Mouse (Mus musculus): Measurements from ENCODE around the gene Hivep2.
A peak's percentile ranks its signal among the peaks of the same experiment; 100 is the strongest.

Gene Hivep2

GRCm38 (mm10) chr10:14081824-14082223 lies 115.9 kb downstream of the Hivep2 start:
- DNase-seq (ENCODE audit: low read depth, low spot score) = peak; percentile 69

GRCm38 (mm10) chr10:14082275-14082674 lies 116.4 kb downstream of the Hivep2 start:
- no peak for DNase-seq (ENCODE audit: low read depth, low spot score)

- no peak for DNase-seq (ENCODE audit: low read depth, low spot score)
These were observed 119.4 kb downstream of the Hivep2 start for GRCm38 (mm10) chr10:14085241-14085659.

DNA sequence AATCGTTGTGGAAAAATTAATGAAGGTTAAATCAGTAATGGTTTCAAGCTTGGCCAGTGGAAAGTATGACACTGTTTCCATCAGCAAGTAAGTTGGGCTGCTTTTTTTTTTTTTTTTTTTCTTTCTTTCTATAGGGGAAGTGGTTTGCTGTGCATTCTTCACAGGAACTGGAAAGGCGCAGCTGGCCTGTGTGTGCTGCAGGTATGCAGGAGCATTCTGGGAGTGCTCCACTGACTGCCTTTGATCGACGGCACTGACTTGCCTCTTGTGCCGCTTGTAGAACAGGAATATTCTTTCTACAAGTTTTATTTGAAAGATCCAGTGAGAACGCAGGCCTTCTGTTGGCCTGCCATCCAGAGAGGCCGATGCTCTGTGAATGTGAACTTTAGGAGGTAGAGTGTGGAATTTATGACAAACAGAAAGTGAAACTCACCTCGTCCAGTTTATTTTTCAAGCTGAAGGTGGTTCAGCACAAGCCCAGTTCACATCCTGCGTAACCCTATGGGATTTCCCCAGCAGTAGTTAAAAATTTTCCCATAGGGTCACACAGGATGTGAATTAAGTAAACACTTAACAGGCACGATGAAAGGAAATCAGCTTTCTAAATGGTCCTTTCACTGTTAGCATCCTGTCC lies 120.1 kb downstream of the Hivep2 start:
- no peak for DNase-seq (ENCODE audit: low read depth, low spot score)

- no peak for DNase-seq (ENCODE audit: low read depth, low spot score)
These were observed 121.4 kb downstream of the Hivep2 start for GRCm38 (mm10) chr10:14087316-14087715.

DNA sequence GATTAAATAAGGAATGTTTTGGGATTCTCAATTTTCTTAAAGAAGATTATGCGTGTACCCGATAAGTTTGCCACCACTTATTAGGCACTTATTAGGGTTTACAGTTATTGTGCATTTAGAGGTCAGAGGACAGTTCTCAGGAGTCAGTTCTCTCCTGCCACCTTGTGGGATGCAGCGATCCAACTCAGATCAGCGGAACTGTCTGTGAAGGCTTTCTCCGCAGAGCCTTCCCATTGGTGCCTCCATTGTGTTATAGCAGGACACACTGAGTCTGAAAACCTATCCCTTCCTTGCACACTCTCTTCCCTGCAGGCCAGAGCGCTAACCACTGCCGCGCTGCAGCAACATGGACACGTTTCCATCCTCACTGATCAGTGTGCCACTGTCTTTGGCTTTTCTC lies 123.6 kb downstream of the Hivep2 start:
- DNase-seq (ENCODE audit: low read depth, low spot score) = peak; percentile 51

DNA sequence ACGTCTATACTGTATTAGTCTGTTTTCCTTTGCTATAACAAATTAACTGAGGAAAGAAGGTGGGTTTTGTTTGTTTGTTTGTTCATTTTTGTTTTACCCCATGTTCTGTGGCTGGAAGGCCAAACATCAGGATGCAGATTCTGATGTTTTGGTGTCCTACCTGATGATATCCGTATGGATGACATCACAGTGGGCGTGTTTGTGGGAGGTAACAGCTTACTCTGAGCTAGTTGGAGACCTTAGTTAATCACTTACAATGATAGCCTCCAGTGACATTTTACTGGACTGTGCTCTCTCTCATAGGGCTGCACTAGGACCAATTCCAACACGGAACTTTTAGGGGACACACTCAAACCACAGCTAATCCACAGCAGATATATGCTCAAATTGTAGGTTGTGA lies 128.2 kb downstream of the Hivep2 start:
- DNase-seq (ENCODE audit: low read depth, low spot score) = no peak

DNA sequence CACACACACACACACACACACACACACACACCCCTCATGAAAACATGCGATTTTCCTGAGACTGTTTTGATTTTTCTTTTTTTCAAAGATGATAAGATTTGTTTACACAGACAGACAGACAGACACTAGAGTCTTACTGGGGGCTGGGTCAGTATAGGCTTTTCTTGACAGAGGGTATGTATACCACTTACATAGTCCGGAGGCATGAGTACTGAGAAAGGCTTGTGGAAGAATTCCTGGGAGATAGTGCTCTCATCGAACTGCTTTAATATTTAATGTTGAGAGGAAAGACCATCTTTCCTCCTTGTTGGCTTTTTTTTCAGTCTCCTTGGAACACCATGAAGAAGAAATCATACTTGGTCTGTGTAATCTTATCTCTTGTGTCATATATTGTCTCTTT lies 130.2 kb downstream of the Hivep2 start:
- DNase-seq (ENCODE audit: low read depth, low spot score) = no peak

GRCm38 (mm10) chr10:14099182-14099581 lies 133.3 kb downstream of the Hivep2 start:
- no peak for DNase-seq (ENCODE audit: low read depth, low spot score)

DNA sequence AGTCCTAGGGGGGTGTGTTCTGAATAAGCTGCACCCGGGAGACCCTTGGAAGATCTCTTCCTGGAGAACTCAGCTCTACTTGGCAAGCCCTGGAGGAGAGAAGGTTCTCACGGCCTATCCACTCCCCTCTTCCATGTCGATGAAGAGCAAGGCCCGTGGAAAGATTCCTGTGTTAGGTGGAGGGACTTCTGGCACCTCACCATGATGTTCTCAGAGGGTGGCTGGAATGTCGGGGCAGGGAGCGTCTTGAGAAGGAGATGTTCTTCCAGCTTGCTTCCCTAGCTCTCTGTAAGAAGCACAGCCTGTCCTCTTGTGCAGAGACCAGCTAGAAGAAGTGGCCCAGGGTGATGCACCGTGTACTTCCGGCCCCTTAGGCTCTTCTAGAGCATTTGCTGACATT lies 134.2 kb downstream of the Hivep2 start:
- DNase-seq (ENCODE audit: low read depth, low spot score) = no peak

DNA sequence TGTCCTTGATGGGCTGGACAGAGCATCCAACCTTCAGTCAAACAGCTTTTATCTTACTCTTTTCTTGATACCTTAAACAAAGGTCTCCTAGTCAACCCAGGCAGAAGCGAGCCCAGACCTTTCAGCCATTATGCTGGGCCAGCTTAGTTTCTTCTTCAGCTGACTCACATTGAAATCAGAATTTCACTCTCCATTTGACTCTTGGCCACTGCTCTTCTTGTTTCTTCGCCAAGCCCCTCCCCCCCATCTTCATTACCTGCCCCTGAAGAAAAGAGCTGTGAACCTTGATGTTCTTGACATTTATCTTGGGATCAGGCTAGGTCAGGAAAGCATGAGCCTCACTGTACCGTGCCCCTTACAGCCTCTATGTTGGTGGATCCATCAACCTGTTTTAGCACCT lies 135.0 kb downstream of the Hivep2 start:
- no peak for DNase-seq (ENCODE audit: low read depth, low spot score)

DNA sequence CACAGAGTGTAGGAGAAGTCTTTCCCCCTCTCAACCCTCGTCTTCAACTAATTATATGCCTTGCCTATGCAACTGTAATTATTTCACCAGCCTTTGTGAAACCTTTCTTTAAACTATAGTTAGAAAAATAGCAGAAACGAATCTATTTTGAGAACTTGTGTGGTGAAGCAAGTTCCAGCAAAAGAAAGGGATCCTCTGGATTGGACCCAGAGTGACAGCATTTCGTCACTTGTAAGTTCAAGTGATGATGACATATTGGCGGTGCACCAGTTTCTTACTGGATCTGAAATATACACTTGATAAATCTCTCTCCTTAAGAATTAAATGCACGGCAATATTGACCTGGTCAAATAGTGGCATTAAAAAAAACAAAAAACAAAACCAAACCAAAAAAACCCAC lies 136.1 kb downstream of the Hivep2 start:
- DNase-seq (ENCODE audit: low read depth, low spot score) = no peak

GRCm38 (mm10) chr10:14107980-14108671 lies 142.3 kb downstream of the Hivep2 start:
- DNase-seq (ENCODE audit: low read depth, low spot score) = no peak

GRCm38 (mm10) chr10:14115846-14116245 lies 150.0 kb downstream of the Hivep2 start:
- DNase-seq (ENCODE audit: low read depth, low spot score) = no peak

GRCm38 (mm10) chr10:14116978-14117377 lies 151.1 kb downstream of the Hivep2 start:
- no peak for DNase-seq (ENCODE audit: low read depth, low spot score)

DNA sequence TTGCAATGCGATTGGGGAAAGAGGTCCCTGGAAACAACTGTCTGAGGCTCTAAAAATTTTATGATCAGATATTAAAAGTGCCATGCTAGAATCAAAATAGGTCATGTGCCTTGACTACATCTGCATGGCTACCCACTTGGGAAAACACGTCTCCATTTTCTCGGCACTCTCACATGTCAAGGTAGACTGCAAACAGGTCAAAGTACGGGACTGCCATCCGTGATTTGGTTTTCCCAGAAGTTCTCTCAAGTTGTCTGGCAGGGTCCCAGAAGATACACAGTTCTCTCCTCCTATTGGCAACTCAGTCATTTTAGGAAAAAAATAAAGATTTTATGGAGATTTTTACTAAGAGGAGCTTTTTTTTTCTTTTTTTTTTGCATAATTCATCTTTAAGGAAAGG lies 153.3 kb downstream of the Hivep2 start:
- no peak for DNase-seq (ENCODE audit: low read depth, low spot score)

- DNase-seq (ENCODE audit: low read depth, low spot score) = no peak
These were observed 154.6 kb downstream of the Hivep2 start for GRCm38 (mm10) chr10:14120512-14120911.

- DNase-seq (ENCODE audit: low read depth, low spot score) = no peak
These were observed 162.0 kb downstream of the Hivep2 start for GRCm38 (mm10) chr10:14127826-14128225.

- no peak for DNase-seq (ENCODE audit: low read depth, low spot score)
These were observed 164.4 kb downstream of the Hivep2 start for GRCm38 (mm10) chr10:14130270-14130669.

- no peak for DNase-seq (ENCODE audit: low read depth, low spot score)
These were observed 165.4 kb downstream of the Hivep2 start for GRCm38 (mm10) chr10:14131307-14131706.

DNA sequence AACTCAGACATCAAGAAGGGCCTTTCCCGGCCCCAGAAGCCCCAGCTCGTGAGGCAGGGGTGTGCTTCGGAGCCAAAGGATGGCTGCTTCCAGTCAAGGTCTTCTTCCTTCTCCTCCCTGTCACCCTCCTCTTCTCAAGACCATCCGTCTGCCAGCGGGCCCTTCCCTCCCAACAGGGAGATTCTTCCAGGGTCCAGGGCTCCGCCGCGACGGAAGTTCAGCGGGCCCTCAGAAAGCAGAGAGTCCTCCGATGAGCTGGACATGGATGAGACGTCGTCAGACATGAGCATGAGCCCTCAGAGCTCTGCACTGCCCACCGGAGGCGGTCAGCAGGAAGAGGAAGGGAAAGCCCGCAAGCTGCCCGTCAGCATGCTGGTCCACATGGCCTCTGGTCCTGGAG lies 166.2 kb downstream of the Hivep2 start:
- no peak for DNase-seq (ENCODE audit: low read depth, low spot score)

DNA sequence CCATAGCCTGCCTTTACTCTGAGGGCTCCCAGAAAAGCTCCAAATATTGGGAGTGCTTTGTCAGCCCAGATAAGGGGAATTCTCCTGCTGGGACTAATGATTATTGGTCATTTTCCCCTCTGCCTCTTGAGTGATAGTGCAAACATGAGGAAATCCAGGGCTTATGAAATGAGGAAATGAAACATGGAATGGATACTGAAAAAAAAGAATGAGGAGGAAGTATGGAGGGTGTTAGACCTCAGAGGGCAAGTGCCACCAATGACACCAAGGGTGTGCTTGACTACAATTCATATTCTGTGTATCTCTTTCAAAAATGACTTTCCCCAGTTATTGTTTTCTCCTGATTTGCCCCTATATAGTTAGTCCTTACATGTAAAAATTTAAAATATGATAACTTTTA lies 167.1 kb downstream of the Hivep2 start:
- no peak for DNase-seq (ENCODE audit: low read depth, low spot score)

DNA sequence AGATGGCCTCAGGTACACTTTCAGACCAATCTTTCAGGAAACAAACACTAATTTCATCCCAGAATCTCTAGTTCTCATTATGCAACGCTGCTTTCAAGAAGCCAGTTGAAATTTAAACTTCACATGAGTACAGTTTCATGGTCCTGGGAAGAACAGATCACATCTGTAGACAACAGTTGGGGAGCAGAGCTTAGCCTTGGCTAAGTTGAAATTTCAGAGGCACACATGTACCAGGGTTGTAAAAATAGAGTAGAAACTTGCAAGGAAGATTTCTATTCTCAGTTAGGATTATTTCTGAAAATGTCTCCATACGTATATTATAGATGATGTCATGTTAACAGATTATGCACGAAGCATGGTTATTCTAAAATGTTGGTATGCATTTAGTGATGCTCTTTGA lies 172.8 kb downstream of the Hivep2 start:
- no peak for DNase-seq (ENCODE audit: low read depth, low spot score)

GRCm38 (mm10) chr10:14144840-14145239 lies 179.0 kb downstream of the Hivep2 start:
- DNase-seq (ENCODE audit: low read depth, low spot score) = no peak
